ENCODE assay signal across 13 mouse cellular contexts in genomic region chr12:86805315-86805714, GRCm38 (mm10).
DNase-seq lines count a peak whose midpoint lies in the region; ATAC-seq and TF ChIP-seq lines count a peak whose summit lies in the region.
"Had no signal": no experiment of that assay in that cellular context is flagged by ENCODE, and none has a peak within 500 bp of the region (broad histone marks: within the 10 kb centered on the region; RNA-seq: fewer than 3 reads in every experiment).

No protein-coding gene starts in this region.

- no peak for ATAC-seq in embryonic facial prominence, embryonic 14.5 days (ENCODE audit: low read depth)
- ATAC-seq in hindbrain, postnatal 0 days: no peak
- no peak for ATAC-seq in neural tube, embryonic 14.5 days (ENCODE audit: low read depth)
- ATAC-seq in kidney, embryonic 16.5 days (ENCODE audit: low FRiP score, low TSS enrichment): no peak

- peaks cover 75% of the 10 kb centered on the region for H3K4me1 ChIP-seq in embryonic facial prominence, embryonic 14.5 days (ENCODE audit: control insufficient read depth, insufficient read depth, low read length)
- H3K4me1 ChIP-seq in hindbrain, postnatal 0 days (ENCODE audit: insufficient read depth, low read length): peaks cover 81% of the 10 kb centered on the region
- H3K4me1 ChIP-seq in neural tube, embryonic 14.5 days (ENCODE audit: control insufficient read depth, insufficient read depth, low read length): peaks cover 68% of the 10 kb centered on the region
- H3K4me1 ChIP-seq in kidney, embryonic 16.5 days (ENCODE audit: insufficient read depth, low read length): peaks cover 76% of the 10 kb centered on the region

- intact Hi-C loops in heart, postnatal 14 days (cut with DNase I): no loop called here

- H3K27ac ChIP-seq in layer of hippocampus, adult 2 months: peak overlapping the region; percentile 94
- H3K27ac ChIP-seq in embryonic facial prominence, embryonic 14.5 days (replicated peaks; ENCODE audit: low read depth, low read length): peak overlapping the region; percentile 84
- peak overlapping the region; percentile 85 for H3K27ac ChIP-seq in hindbrain, postnatal 0 days
- peak overlapping the region; percentile 93 for H3K27ac ChIP-seq in neural tube, embryonic 14.5 days (ENCODE audit: low read depth, low read length)
- H3K27ac ChIP-seq in kidney, embryonic 16.5 days (ENCODE audit: low read length): no peak overlapping the region

- no peaks in the 10 kb centered on the region for H3K36me3 ChIP-seq in embryonic facial prominence, embryonic 14.5 days (ENCODE audit: control insufficient read depth, insufficient read depth, low read length)
- H3K36me3 ChIP-seq in hindbrain, postnatal 0 days (ENCODE audit: insufficient read depth, low read length): no peaks in the 10 kb centered on the region
- no peaks in the 10 kb centered on the region for H3K36me3 ChIP-seq in neural tube, embryonic 14.5 days (ENCODE audit: control insufficient read depth, insufficient read depth, low read length)
- no peaks in the 10 kb centered on the region for H3K36me3 ChIP-seq in kidney, embryonic 16.5 days (ENCODE audit: insufficient read depth, low read length)
- H3K36me3 ChIP-seq: heart, embryonic 10.5 days; limb, embryonic 13.5 days; neural tube, embryonic 12.5 days had no signal

- H3K9me3 ChIP-seq in embryonic facial prominence, embryonic 14.5 days (ENCODE audit: control insufficient read depth, low read length): no peaks in the 10 kb centered on the region
- H3K9me3 ChIP-seq in hindbrain, postnatal 0 days (ENCODE audit: low read length): no peaks in the 10 kb centered on the region
- H3K9me3 ChIP-seq in neural tube, embryonic 14.5 days (ENCODE audit: control insufficient read depth, low read length): no peaks in the 10 kb centered on the region
- no peaks in the 10 kb centered on the region for H3K9me3 ChIP-seq in kidney, embryonic 16.5 days (ENCODE audit: low read length)
- H3K9me3 ChIP-seq: heart, embryonic 10.5 days; limb, embryonic 13.5 days; neural tube, embryonic 12.5 days had no signal

- no peaks in the 10 kb centered on the region for H3K27me3 ChIP-seq in embryonic facial prominence, embryonic 14.5 days (replicated peaks; ENCODE audit: control insufficient read depth, insufficient read depth, low read length)
- no peaks in the 10 kb centered on the region for H3K27me3 ChIP-seq in hindbrain, postnatal 0 days (ENCODE audit: insufficient read depth, low read length)
- H3K27me3 ChIP-seq in neural tube, embryonic 14.5 days (ENCODE audit: control insufficient read depth, insufficient read depth, low read length): no peaks in the 10 kb centered on the region
- no peaks in the 10 kb centered on the region for H3K27me3 ChIP-seq in kidney, embryonic 16.5 days (ENCODE audit: insufficient read depth, low read length)
- H3K27me3 ChIP-seq: limb, embryonic 13.5 days; neural tube, embryonic 12.5 days had no signal

- H3K4me2 ChIP-seq in embryonic facial prominence, embryonic 14.5 days (ENCODE audit: low read depth, low read length): no peak overlapping the region
- H3K4me2 ChIP-seq in hindbrain, postnatal 0 days (ENCODE audit: low read depth, low read length): no peak overlapping the region
- H3K4me2 ChIP-seq in neural tube, embryonic 14.5 days (ENCODE audit: low read depth, low read length): no peak overlapping the region
- H3K4me2 ChIP-seq in kidney, embryonic 16.5 days (replicated peaks; ENCODE audit: low read depth, low read length): no peak overlapping the region

- 67% methylated on average over 4 of the region's 4 CpGs for WGBS in embryonic facial prominence, embryonic 14.5 days
- WGBS in hindbrain, postnatal 0 days: 57% methylated on average over 4 of the region's 4 CpGs
- WGBS in neural tube, embryonic 14.5 days: 67% methylated on average over 4 of the region's 4 CpGs
- 64% methylated on average over 4 of the region's 4 CpGs for WGBS in kidney, embryonic 16.5 days

- no peak overlapping the region for H3K9ac ChIP-seq in embryonic facial prominence, embryonic 14.5 days (ENCODE audit: low read depth, low read length)
- H3K9ac ChIP-seq in hindbrain, postnatal 0 days (replicated peaks; ENCODE audit: low read length): no peak overlapping the region
- no peak overlapping the region for H3K9ac ChIP-seq in neural tube, embryonic 14.5 days (replicated peaks; ENCODE audit: low read depth, low read length)
- H3K9ac ChIP-seq in kidney, embryonic 16.5 days (replicated peaks; ENCODE audit: low read length): no peak overlapping the region
- H3K9ac ChIP-seq: limb, embryonic 13.5 days had no signal

- DNase-seq in layer of hippocampus, adult 2 months (ENCODE audit: low spot score in 2 of 2): no peak
- DNase-seq in layer of hippocampus, adult 18-20 months (ENCODE audit: low spot score in 2 of 2): no peak
- no peak for DNase-seq in embryonic facial prominence, embryonic 14.5 days (ENCODE audit: low spot score)
- no peak for DNase-seq in hindbrain, postnatal 0 days (ENCODE audit: low spot score)
- no peak for DNase-seq in heart, postnatal 14 days
- DNase-seq: adrenal gland, adult 8-10 months; cerebellum, adult 11 months; lung, postnatal 10 days had no signal

- H3K4me3 ChIP-seq in layer of hippocampus, adult 2 months: no peak overlapping the region
- H3K4me3 ChIP-seq in embryonic facial prominence, embryonic 14.5 days (ENCODE audit: low read depth, low read length): no peak overlapping the region
- no peak overlapping the region for H3K4me3 ChIP-seq in hindbrain, postnatal 0 days (ENCODE audit: low read length)
- no peak overlapping the region for H3K4me3 ChIP-seq in neural tube, embryonic 14.5 days (ENCODE audit: low read depth, low read length)
- H3K4me3 ChIP-seq in kidney, embryonic 16.5 days (ENCODE audit: low read length): no peak overlapping the region
- H3K4me3 ChIP-seq: neural tube, embryonic 12.5 days had no signal

- TF ChIP-seq CTCF in layer of hippocampus, adult 2 months (conservative IDR thresholded peaks at IDR 0.05): no peak
- no peak for TF ChIP-seq CTCF in hindbrain, postnatal 0 days (IDR thresholded peaks at IDR 0.05; ENCODE audit: low read depth)
